Mouse (Mus musculus) cerebellum, adult 2 months (tissue): ENCODE data around the gene Cntnap2.
"Not testable (repeated sequence)": the region's sequence is repeated elsewhere in the genome, so short reads cannot be mapped to it uniquely, and the experiment has no call there.

Experiments
- CTCF ChIP-seq: fragments of 200-500 bp; IDR thresholded peaks from 2 replicates; pipeline ENCODE4 v1.5.1; 2011; ENCODE audit warnings: low read depth, mild to moderate bottlenecking, control low read depth, low read length, moderate library complexity, borderline replicate concordance; ENCODE audit not compliant: insufficient read depth
- POLR2A ChIP-seq: fragments of 200-500 bp; IDR thresholded peaks from 2 replicates; pipeline ENCODE4 v1.6.1; 2011; ENCODE audit warnings: low read length, control low read depth, borderline replicate concordance; ENCODE audit not compliant: insufficient read depth

DNA sequence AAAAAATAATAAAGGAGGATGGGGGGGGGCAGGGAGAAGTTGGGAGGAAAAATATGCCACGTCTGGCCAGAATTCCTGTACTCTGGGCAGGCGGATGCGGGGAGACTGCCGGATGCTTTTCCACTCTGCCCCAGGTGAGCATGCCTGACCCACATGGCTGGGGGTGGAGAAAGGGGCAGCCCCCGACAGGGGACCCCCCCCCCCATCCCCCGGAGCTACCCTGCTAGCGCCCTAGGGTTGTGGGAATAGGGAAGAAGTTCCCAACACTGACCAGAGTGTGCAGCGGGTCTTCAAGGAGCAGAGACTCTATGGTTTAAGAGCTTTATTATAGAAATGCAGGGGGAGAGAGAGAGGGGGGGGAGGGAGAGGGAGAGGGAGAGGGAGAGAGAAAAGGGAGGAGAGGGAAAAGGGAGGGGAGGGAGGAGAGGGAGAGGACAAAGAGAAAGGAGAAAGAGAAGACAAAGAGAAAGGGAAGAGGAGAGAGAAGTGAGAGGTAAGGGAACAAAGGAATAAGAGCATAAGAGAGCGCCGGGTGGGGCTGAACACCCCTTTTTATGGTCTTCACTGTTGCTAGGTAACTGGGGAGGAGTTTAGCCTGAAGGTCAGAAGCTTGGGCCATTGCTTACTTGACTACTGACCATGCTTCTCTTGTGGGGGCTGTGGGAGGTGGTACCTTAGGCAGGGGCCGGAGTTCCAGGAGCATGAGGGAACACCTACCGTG lies 2227.2 kb downstream of the Cntnap2 start:
- TF ChIP-seq CTCF, POLR2A: not testable (repeated sequence)
